Mouse (Mus musculus) kidney, adult 2 months (tissue): ENCODE results near the gene Crip2. TPM values are rescaled to one million over a fixed set of nuclear protein-coding genes. Genes with fewer than 3 reads are reported as not detected.

ENCODE experiments used
- DNase-seq: peaks from one replicate; pipeline ENCODE4 v3.0.0; 2021
- H3K27ac ChIP-seq: fragments of 200-500 bp; 2 replicates; pipeline ENCODE4 v1.5.1; 2012; ENCODE audit warnings: low read depth, low read length, control low read depth, inconsistent platforms; ENCODE audit not compliant: insufficient read depth
- H3K27me3 ChIP-seq: fragments of 200-500 bp; replicated peaks from 2 replicates; pipeline ENCODE4 v1.6.1; 2012; ENCODE audit warnings: mild to moderate bottlenecking, moderate library complexity, low read length, inconsistent platforms; ENCODE audit not compliant: control insufficient read depth, insufficient read depth
- H3K36me3 ChIP-seq: fragments of 200-500 bp; 2 replicates; pipeline ENCODE4 v1.6.1; 2012; ENCODE audit warnings: mild to moderate bottlenecking, moderate library complexity, low read length, inconsistent platforms; ENCODE audit not compliant: control insufficient read depth, insufficient read depth
- H3K4me1 ChIP-seq: fragments of 200-500 bp; 2 replicates; pipeline ENCODE4 v1.6.1; 2011; ENCODE audit warnings: low read length; ENCODE audit not compliant: control insufficient read depth, insufficient read depth
- H3K4me3 ChIP-seq: fragments of 200-500 bp; 2 replicates; pipeline ENCODE4 v1.5.1; 2011; ENCODE audit warnings: mild to moderate bottlenecking, low read depth, low read length, control low read depth; ENCODE audit not compliant: insufficient read depth
- CTCF ChIP-seq: fragments of 200-500 bp; conservative IDR thresholded peaks from 2 replicates; pipeline ENCODE4 v1.5.1; 2011; ENCODE audit warnings: low read depth, mild to moderate bottlenecking, control low read depth, low read length, moderate library complexity, mixed read lengths; ENCODE audit not compliant: insufficient read depth, insufficient read length
- POLR2A ChIP-seq: fragments of 200-500 bp; IDR thresholded peaks from one replicate; pipeline ENCODE4 v1.6.1; 2011; ENCODE audit warnings: low read depth, low read length, control low read depth
- WGBS: fragments of 180-500 bp; shearing (Covaris S2); methylation state at CpG from one replicate; pipeline ENCODE4 v1.1.7; 2018; 5-methylcytosine and 5-hydroxymethylcytosine counted together
- polyA plus RNA-seq: library from polyadenylated mRNA; depleted of rRNA; stranded (reverse); fragments of >200 nt; gene quantifications from 2 replicates; pipeline ENCODE4 v1.2.3, GENCODE M21; 2012

Crip2 gene
- polyA plus RNA-seq, 1 experiment = 221 TPM

- H3K4me1 ChIP-seq = peaks cover 6% of the 10 kb centered on the region; the same call in 1 of the 2 replicates
- H3K27ac ChIP-seq = no peak overlapping the region
- no peak for DNase-seq
- no peaks in the 10 kb centered on the region for H3K36me3 ChIP-seq
- no peak overlapping the region for H3K4me3 ChIP-seq
- TF ChIP-seq POLR2A = no peak
- TF ChIP-seq CTCF = no peak
- WGBS = 96% methylated on average over 8 of the region's 8 CpGs
- H3K27me3 ChIP-seq = no peaks in the 10 kb centered on the region
These were observed 17.9 kb downstream of the Crip2 start for GRCm38 (mm10) chr12:113157971-113158370.

GRCm38 (mm10) chr12:113163561-113164006 lies 23.5 kb downstream of the Crip2 start:
- no peaks in the 10 kb centered on the region for H3K4me1 ChIP-seq
- 93% methylated on average over 11 of the region's 11 CpGs for WGBS
- no peak for DNase-seq
- no peaks in the 10 kb centered on the region for H3K27me3 ChIP-seq
- H3K36me3 ChIP-seq = no peaks in the 10 kb centered on the region
- TF ChIP-seq POLR2A = no peak
- no peak for TF ChIP-seq CTCF
- H3K4me3 ChIP-seq = no peak overlapping the region
- H3K27ac ChIP-seq = no peak overlapping the region

GRCm38 (mm10) chr12:113168031-113168536 lies 28.0 kb downstream of the Crip2 start:
- no peaks in the 10 kb centered on the region for H3K4me1 ChIP-seq
- H3K4me3 ChIP-seq = no peak overlapping the region
- H3K27ac ChIP-seq = no peak overlapping the region
- 78% methylated on average over 9 of the region's 9 CpGs for WGBS
- no peak for TF ChIP-seq POLR2A
- no peak for TF ChIP-seq CTCF
- H3K36me3 ChIP-seq = no peaks in the 10 kb centered on the region
- DNase-seq = no peak
- no peaks in the 10 kb centered on the region for H3K27me3 ChIP-seq

GRCm38 (mm10) chr12:113176960-113177725 lies 37.1 kb downstream of the Crip2 start:
- DNase-seq = no peak
- 84% methylated on average over 18 of the region's 18 CpGs for WGBS
- H3K36me3 ChIP-seq = no peaks in the 10 kb centered on the region

GRCm38 (mm10) chr12:113181020-113181419 lies 41.0 kb downstream of the Crip2 start:
- no peak overlapping the region for H3K4me3 ChIP-seq
- WGBS = 49% methylated on average over 4 of the region's 4 CpGs
- no peaks in the 10 kb centered on the region for H3K4me1 ChIP-seq
- H3K36me3 ChIP-seq = no peaks in the 10 kb centered on the region
- no peaks in the 10 kb centered on the region for H3K27me3 ChIP-seq
- TF ChIP-seq CTCF (no peak), POLR2A (no peak)
- H3K27ac ChIP-seq = no peak overlapping the region
- no peak for DNase-seq

More at GRCm38 (mm10) chr12:113176960-113177725, 37.1 kb downstream of the Crip2 start:
- TF ChIP-seq POLR2A = no peak
- no peak for TF ChIP-seq CTCF
- Histone ChIP-seq H3K4me3 (no peak overlapping the region), H3K27ac (no peak overlapping the region), H3K4me1 (no peaks in the 10 kb centered on the region), H3K27me3 (no peaks in the 10 kb centered on the region)

GRCm38 (mm10) chr12:113184945-113185344 lies 44.9 kb downstream of the Crip2 start:
- WGBS = 67% methylated on average over 5 of the region's 5 CpGs
- no peak overlapping the region for H3K4me3 ChIP-seq
- no peak for DNase-seq

More at GRCm38 (mm10) chr12:113184945-113185344, 44.9 kb downstream of the Crip2 start:
- H3K27me3 ChIP-seq = no peaks in the 10 kb centered on the region
- H3K27ac ChIP-seq = no peak overlapping the region
- H3K36me3 ChIP-seq = no peaks in the 10 kb centered on the region
- TF ChIP-seq CTCF (no peak), POLR2A (no peak)
- no peaks in the 10 kb centered on the region for H3K4me1 ChIP-seq
